Mouse (Mus musculus) MEL (cell line): ENCODE results near the gene Wdpcp. TPM values are rescaled to one million over a fixed set of nuclear protein-coding genes. Genes with fewer than 3 reads are reported as not detected.

Experiments
- DNase-seq: peaks from one replicate; pipeline ENCODE4 v3.0.0; 2011; ENCODE audit warnings: low read depth, low spot score
- H3K27ac ChIP-seq: 2 replicates; pipeline ENCODE4 v1.5.1; 2012; ENCODE audit warnings: low read depth, mild to moderate bottlenecking, control low read depth, low read length, moderate library complexity; ENCODE audit not compliant: control insufficient read depth
- H3K27me3 ChIP-seq, 2 experiments: fragments of 150-350 bp in 1 of 2; sonication (generic) in 1 of 2; 2 replicates each; pipeline ENCODE4 v1.6.1; 2012; ENCODE audit warnings: low read length in 2 of 2, mild to moderate bottlenecking in 2 of 2, improper control_type of control experiment in 1 of 2, moderate library complexity in 1 of 2; ENCODE audit not compliant: insufficient read depth in 2 of 2, control insufficient read depth in 1 of 2
- H3K36me3 ChIP-seq, 2 experiments: 2 replicates each; pipeline ENCODE4 v1.6.1; 2012 to 2014; ENCODE audit warnings: low read length in 2 of 2, improper control_type of control experiment in 1 of 2, inconsistent platforms in 1 of 2, mild to moderate bottlenecking in 1 of 2; ENCODE audit not compliant: insufficient read depth in 2 of 2, control insufficient read depth in 1 of 2
- H3K4me1 ChIP-seq, 2 experiments: fragments of 150-350 bp in 1 of 2; sonication (generic) in 1 of 2; 2 replicates each; pipeline ENCODE4 v1.6.1; 2012; ENCODE audit warnings: low read length in 2 of 2, improper control_type of control experiment in 1 of 2, mild to moderate bottlenecking in 1 of 2; ENCODE audit not compliant: insufficient read depth in 2 of 2, control insufficient read depth in 1 of 2
- H3K4me3 ChIP-seq, 2 experiments: fragments of 150-350 bp in 1 of 2; sonication (generic) in 1 of 2; 2 replicates each; pipeline ENCODE4 v1.5.1; 2012; ENCODE audit warnings: low read depth in 2 of 2, low read length in 2 of 2, mild to moderate bottlenecking in 2 of 2, moderate library complexity in 2 of 2, control low read depth in 1 of 2, improper control_type of control experiment in 1 of 2; ENCODE audit not compliant: control insufficient read depth in 1 of 2, insufficient read depth in 1 of 2
- H3K79me2 ChIP-seq: 2 replicates; pipeline ENCODE4 v1.6.1; 2012; ENCODE audit warnings: mild to moderate bottlenecking, low read length, moderate library complexity; ENCODE audit not compliant: control insufficient read depth, poor library complexity, insufficient read depth
- H3K9ac ChIP-seq: 2 replicates; pipeline ENCODE4 v1.6.1; 2012; ENCODE audit warnings: low read depth, mild to moderate bottlenecking, control low read depth, low read length, moderate library complexity; ENCODE audit not compliant: control insufficient read depth, poor library complexity, severe bottlenecking
- H3K9me3 ChIP-seq: fragments of 150-350 bp; sonication (generic); replicated peaks from 2 replicates; pipeline ENCODE4 v1.6.1; 2012; ENCODE audit warnings: mild to moderate bottlenecking, low read length, improper control_type of control experiment, moderate library complexity; ENCODE audit not compliant: insufficient read depth
- CHD1 ChIP-seq: IDR thresholded peaks from 2 replicates; pipeline ENCODE4 v1.6.1; 2012; ENCODE audit warnings: low read depth, mild to moderate bottlenecking, inconsistent platforms, low read length, improper control_type of control experiment
- CTCF ChIP-seq, 3 experiments: IDR thresholded peaks in 2 of 3; conservative IDR thresholded peaks in 1 of 3; 2 replicates each; pipeline ENCODE4 v1.5.1; 2011 to 2012; ENCODE audit warnings: low read length in 3 of 3, low read depth in 2 of 3, mild to moderate bottlenecking in 2 of 3, improper control_type of control experiment in 1 of 3, inconsistent platforms in 1 of 3, mixed read lengths in 1 of 3, moderate library complexity in 1 of 3; ENCODE audit not compliant: control insufficient read depth in 1 of 3, insufficient read depth in 1 of 3, poor library complexity in 1 of 3, severe bottlenecking in 1 of 3
- ELF1 ChIP-seq: IDR thresholded peaks from 2 replicates; pipeline ENCODE4 v1.6.1; 2014; ENCODE audit warnings: low read depth, mild to moderate bottlenecking, inconsistent platforms, low read length, improper control_type of control experiment, moderate library complexity
- GATA1 ChIP-seq: IDR thresholded peaks from 2 replicates; pipeline ENCODE4 v1.6.1; 2011; ENCODE audit warnings: low read depth, low read length, improper control_type of control experiment
- HCFC1 ChIP-seq: IDR thresholded peaks from 2 replicates; pipeline ENCODE4 v1.6.1; 2012; ENCODE audit warnings: low read depth, mild to moderate bottlenecking, inconsistent platforms, low read length, improper control_type of control experiment, moderate library complexity
- KAT2A ChIP-seq: conservative IDR thresholded peaks from 2 replicates; pipeline ENCODE4 v1.6.1; 2012; ENCODE audit warnings: low read depth, low read length, improper control_type of control experiment, inconsistent platforms
- MAX ChIP-seq: IDR thresholded peaks from 2 replicates; pipeline ENCODE4 v1.6.1; 2011; ENCODE audit warnings: low read length, improper control_type of control experiment
- MAZ ChIP-seq: IDR thresholded peaks from 2 replicates; pipeline ENCODE4 v1.6.1; 2012; ENCODE audit warnings: low read depth, mild to moderate bottlenecking, inconsistent platforms, low read length, improper control_type of control experiment
- MEF2A ChIP-seq: IDR thresholded peaks from 2 replicates; pipeline ENCODE4 v1.6.1; 2014; ENCODE audit warnings: low read depth, mild to moderate bottlenecking, inconsistent platforms, low read length, improper control_type of control experiment; ENCODE audit not compliant: poor library complexity, insufficient replicate concordance, severe bottlenecking; ENCODE audit errors: extremely low read depth
- NELFE ChIP-seq: IDR thresholded peaks from 2 replicates; pipeline ENCODE4 v1.6.1; 2011; ENCODE audit warnings: low read depth, low read length, improper control_type of control experiment
- NRF1 ChIP-seq: IDR thresholded peaks from 2 replicates; pipeline ENCODE4 v1.6.1; 2014; ENCODE audit warnings: low read depth, mild to moderate bottlenecking, inconsistent platforms, low read length, improper control_type of control experiment, moderate library complexity; ENCODE audit not compliant: poor library complexity, insufficient read depth, severe bottlenecking
- SIN3A ChIP-seq: IDR thresholded peaks from 2 replicates; pipeline ENCODE4 v1.6.1; 2012; ENCODE audit warnings: low read length, improper control_type of control experiment, inconsistent platforms
- SMC3 ChIP-seq: IDR thresholded peaks from 2 replicates; pipeline ENCODE4 v1.6.1; 2011; ENCODE audit warnings: low read depth, low read length, improper control_type of control experiment
- TAL1 ChIP-seq: IDR thresholded peaks from 2 replicates; pipeline ENCODE4 v1.6.1; 2012; ENCODE audit warnings: mild to moderate bottlenecking, inconsistent platforms, low read length, moderate library complexity, mixed read lengths
- TBP ChIP-seq: IDR thresholded peaks from 2 replicates; pipeline ENCODE4 v1.8.0; 2011; ENCODE audit warnings: low read depth, low read length, improper control_type of control experiment
- TCF12 ChIP-seq: IDR thresholded peaks from 2 replicates; pipeline ENCODE4 v1.6.1; 2014; ENCODE audit warnings: low read depth, mild to moderate bottlenecking, inconsistent platforms, low read length, improper control_type of control experiment, moderate library complexity
- UBTF ChIP-seq: IDR thresholded peaks from 2 replicates; pipeline ENCODE4 v1.6.1; 2012; ENCODE audit warnings: low read depth, mild to moderate bottlenecking, inconsistent platforms, low read length, improper control_type of control experiment, moderate library complexity, borderline replicate concordance; ENCODE audit not compliant: insufficient read depth
- USF1 ChIP-seq: IDR thresholded peaks from 2 replicates; pipeline ENCODE4 v1.6.1; 2014; ENCODE audit warnings: low read depth, mild to moderate bottlenecking, inconsistent platforms, low read length, improper control_type of control experiment, moderate library complexity
- ZC3H11A ChIP-seq: IDR thresholded peaks from 2 replicates; pipeline ENCODE4 v1.6.1; 2012; ENCODE audit warnings: low read depth, mild to moderate bottlenecking, inconsistent platforms, low read length, improper control_type of control experiment
- ZNF384 ChIP-seq: IDR thresholded peaks from 2 replicates; pipeline ENCODE4 v1.6.1; 2012; ENCODE audit warnings: low read depth, mild to moderate bottlenecking, inconsistent platforms, low read length, improper control_type of control experiment
- polyA plus RNA-seq, 2 experiments: library from polyadenylated mRNA; stranded (reverse) in 1 of 2; unstranded in 1 of 2; fragments of >175 nt in 1 of 2; fragments of >200 nt in 1 of 2; gene quantifications; 2 replicates each; pipeline versions ENCODE4 v1.2.1 to v1.2.4; 2012; ENCODE audit warnings: low replicate concordance in 2 of 2, low read depth in 1 of 2; ENCODE audit not compliant: insufficient read length in 2 of 2, insufficient read depth in 1 of 2, missing spikeins in 1 of 2
- total RNA-seq: library from RNA; depleted of rRNA; stranded (reverse); fragments of 300-350 nt; gene quantifications from 2 replicates; pipeline ENCODE4 v1.2.3, GENCODE M21; 2012

Wdpcp gene
- total and polyA plus RNA-seq, 3 experiments: 0.81 to 1.3 TPM; not detected in 1

DNA sequence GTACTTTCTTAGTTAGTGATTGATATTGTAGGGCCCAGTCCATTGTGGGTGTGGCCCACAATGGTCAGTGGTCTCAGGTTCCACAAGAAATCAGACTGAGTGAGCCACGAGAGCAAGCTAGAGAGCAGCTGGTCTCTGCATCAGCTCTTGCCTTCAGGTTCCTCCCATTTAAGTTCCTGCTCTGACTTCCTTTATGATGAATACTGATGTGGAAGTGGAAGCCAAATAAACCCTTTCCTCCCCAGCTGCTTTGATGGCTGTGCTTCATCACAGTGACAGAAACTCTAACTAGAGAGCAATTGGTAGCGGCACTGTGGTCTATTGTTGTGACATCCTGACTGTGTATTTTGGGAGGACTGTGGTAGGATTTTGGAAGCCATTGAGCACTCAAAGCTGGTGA, 32.0 kb upstream of the Wdpcp start:
- Histone ChIP-seq H3K27ac (no peak overlapping the region), H3K9me3 (no peaks in the 10 kb centered on the region), H3K36me3 (0 out of 4 replicates have a peak, but pooled peaks cover 0 to 2% of the 10 kb centered on the region in 2 experiments), H3K9ac (no peak overlapping the region), H3K4me3 (no peak overlapping the region), H3K4me1 (no peaks in the 10 kb centered on the region), H3K79me2 (no peaks in the 10 kb centered on the region), H3K27me3 (no peaks in the 10 kb centered on the region; a peak in 1 of 4 replicates)
- no peak for DNase-seq
- no peak for TF ChIP-seq NELFE
- TF ChIP-seq HCFC1: no peak
- no peak for TF ChIP-seq SMC3
- no peak for TF ChIP-seq SIN3A
- no peak for TF ChIP-seq CHD1
- no peak for TF ChIP-seq TCF12
- TF ChIP-seq MEF2A: no peak
- TF ChIP-seq TAL1: no peak

DNA sequence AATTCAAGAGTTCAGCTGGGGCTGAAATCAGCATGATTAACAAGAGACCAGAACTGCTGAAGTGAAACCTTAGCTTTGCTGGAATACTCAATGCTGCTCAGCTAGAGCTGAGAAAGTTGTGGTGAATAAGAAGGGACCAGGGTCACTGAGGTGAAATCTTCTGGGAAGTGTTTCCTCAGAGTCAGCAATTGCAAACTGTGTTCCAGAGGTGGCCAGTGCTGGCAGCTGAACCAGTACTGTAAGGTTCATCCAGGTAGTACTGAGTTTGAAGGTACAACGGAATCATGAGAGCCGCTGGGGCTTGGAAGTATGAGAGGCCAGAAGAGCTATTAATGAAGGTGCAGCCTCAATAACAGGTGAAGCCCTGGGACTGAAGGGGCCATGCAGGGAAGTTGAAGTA, 31.4 kb upstream of the Wdpcp start:
- H3K4me1 ChIP-seq: no peaks in the 10 kb centered on the region
- TF ChIP-seq GATA1 (no peak), KAT2A (no peak)

DNA sequence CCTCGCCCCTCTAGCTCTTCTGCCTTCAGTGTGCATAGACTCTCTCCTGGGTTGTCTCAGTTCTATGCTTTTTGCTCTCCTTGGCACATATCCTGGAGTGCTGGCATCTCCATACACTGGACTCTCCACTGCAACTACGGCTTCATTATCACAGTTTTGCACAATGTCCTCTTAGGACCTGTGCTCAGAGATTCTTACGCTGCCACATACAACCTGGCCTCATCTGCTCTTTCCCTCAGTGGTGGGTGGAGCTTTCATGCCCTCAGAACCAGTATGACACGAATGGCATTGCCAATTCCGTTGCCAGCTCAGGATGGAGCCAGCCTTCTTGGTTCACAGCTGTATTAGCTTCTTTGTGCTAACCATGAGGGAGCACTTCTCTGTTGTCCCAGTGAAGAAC, 29.3 kb upstream of the Wdpcp start:
- no peaks in the 10 kb centered on the region for H3K9me3 ChIP-seq
- H3K4me1 ChIP-seq: 0 out of 4 replicates have a peak, but pooled peaks cover 0 to 2% of the 10 kb centered on the region in 2 experiments
- H3K4me3 ChIP-seq: no peak overlapping the region
- no peak overlapping the region for H3K27ac ChIP-seq
- peaks cover 0 to 7% of the 10 kb centered on the region in 2 experiments; a peak in 2 of 4 replicates for H3K36me3 ChIP-seq
- H3K27me3 ChIP-seq: no peaks in the 10 kb centered on the region; a peak in 1 of 4 replicates
- no peak for DNase-seq
- TF ChIP-seq ZC3H11A (no peak), MAX (no peak), KAT2A (no peak), USF1 (no peak), UBTF (no peak), NRF1 (no peak), MEF2A (no peak), MAZ (no peak), TAL1 (no peak), ZNF384 (no peak), CHD1 (no peak), ELF1 (no peak), CTCF (IDR thresholded peaks at IDR 0.05 in 2 of 3, conservative IDR thresholded peaks at IDR 0.05 in 1 of 3; ENCODE audit: control insufficient read depth in 1 of 3, insufficient read depth in 1 of 3, low read depth in 2 of 3, low read length in 3 of 3, poor library complexity in 1 of 3, severe bottlenecking in 1 of 3) (no peak), TBP (no peak)
- H3K79me2 ChIP-seq: no peaks in the 10 kb centered on the region
- no peak overlapping the region for H3K9ac ChIP-seq

More for the DNA sequence above, 31.4 kb upstream of the Wdpcp start:
- H3K9me3 ChIP-seq: no peaks in the 10 kb centered on the region
- no peak overlapping the region for H3K27ac ChIP-seq
- H3K9ac ChIP-seq: no peak overlapping the region
- H3K27me3 ChIP-seq: no peaks in the 10 kb centered on the region; a peak in 1 of 4 replicates
- H3K79me2 ChIP-seq: no peaks in the 10 kb centered on the region
- no peak overlapping the region for H3K4me3 ChIP-seq
- H3K36me3 ChIP-seq: 0 out of 4 replicates have a peak, but pooled peaks cover 0 to 2% of the 10 kb centered on the region in 2 experiments
- DNase-seq: no peak
